Mouse (Mus musculus) lung, embryonic 16.5 days (tissue): ENCODE results near the gene Card19. TPM values are rescaled to one million over a fixed set of nuclear protein-coding genes. Genes with fewer than 3 reads are reported as not detected.
A peak's percentile ranks its signal among the peaks of the same experiment; 100 is the strongest.

ENCODE experiments used
- ATAC-seq: fragments of 200-750 bp; cut with Nextera tagmentation; 2 replicates; pipeline ENCODE4 v1.8.0; 2017; ENCODE audit warnings: low read depth, mild to moderate bottlenecking, moderate library complexity
- H3K27ac ChIP-seq: fragments of 300-500 bp; sonication (generic); 2 replicates; pipeline ENCODE4 v1.5.1; 2014; ENCODE audit warnings: mild to moderate bottlenecking, control low read depth, low read length
- H3K27me3 ChIP-seq: fragments of 300-500 bp; sonication (generic); 2 replicates; pipeline ENCODE4 v1.6.1; 2014; ENCODE audit warnings: low read depth, low read length, mixed read lengths; ENCODE audit not compliant: control insufficient read depth, insufficient read depth
- H3K36me3 ChIP-seq: fragments of 300-500 bp; sonication (generic); 2 replicates; pipeline ENCODE4 v1.6.1; 2014; ENCODE audit warnings: low read length; ENCODE audit not compliant: control insufficient read depth, insufficient read depth
- H3K4me1 ChIP-seq: fragments of 300-500 bp; sonication (generic); replicated peaks from 2 replicates; pipeline ENCODE4 v1.6.1; 2014; ENCODE audit warnings: low read length, mixed read lengths; ENCODE audit not compliant: control insufficient read depth, insufficient read depth
- H3K4me2 ChIP-seq: fragments of 300-500 bp; sonication (generic); 2 replicates; pipeline ENCODE4 v1.6.1; 2014; ENCODE audit warnings: low read depth, low read length, control low read depth
- H3K4me3 ChIP-seq: fragments of 300-500 bp; sonication (generic); 2 replicates; pipeline ENCODE4 v1.5.1; 2014; ENCODE audit warnings: mild to moderate bottlenecking, low read length, control low read depth
- H3K9ac ChIP-seq: fragments of 300-500 bp; sonication (generic); 2 replicates; pipeline ENCODE4 v1.6.1; 2014; ENCODE audit warnings: low read length, control low read depth
- H3K9me3 ChIP-seq: fragments of 300-500 bp; sonication (generic); 2 replicates; pipeline ENCODE4 v1.6.1; 2016; ENCODE audit warnings: low read length; ENCODE audit not compliant: control insufficient read depth
- WGBS: fragments of 180-500 bp; shearing (Covaris S2); extraction: QIAGEN DNeasy Blood & Tissue Kit; methylation state at CpG from one replicate; pipeline ENCODE4 v1.1.7; 2014; 5-methylcytosine and 5-hydroxymethylcytosine counted together
- polyA plus RNA-seq: library from polyadenylated mRNA; unstranded; fragments of >200 nt; fragmentation: Nextera tagmentation; extraction: Ambion mirVana; gene quantifications from 2 replicates; pipeline ENCODE4 v1.2.1, GENCODE M21; 2015

Gene Card19
- polyA plus RNA-seq, 1 experiment from 2014 or later: 57.1 TPM

DNA sequence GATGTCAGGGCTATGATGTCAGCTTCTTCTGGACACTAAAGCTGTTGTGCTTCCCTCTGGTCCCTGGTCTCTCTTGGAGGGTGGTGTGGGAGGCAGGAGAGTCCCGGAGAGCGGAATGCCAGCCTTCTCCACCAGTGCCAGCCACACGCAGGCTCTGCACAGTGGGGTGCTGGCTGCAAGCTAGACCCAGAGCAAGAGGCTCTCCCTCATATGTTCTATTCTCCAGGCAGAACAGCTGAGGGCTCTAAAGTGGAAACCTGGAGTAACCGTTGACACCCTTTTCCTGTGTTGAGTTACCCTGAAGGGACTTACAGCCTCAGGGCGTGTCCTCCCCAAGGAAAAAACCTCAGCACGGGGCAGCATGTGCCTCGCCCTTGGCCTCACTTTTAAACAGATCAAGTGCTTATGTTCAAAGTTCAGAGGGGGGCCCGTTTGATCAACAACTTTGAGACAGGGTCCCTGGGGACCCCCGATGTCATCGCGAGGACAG lies 29.0 kb downstream of the Card19 start:
- WGBS: 18% methylated on average over 11 of the region's 11 CpGs
- Histone ChIP-seq H3K27me3 (no peaks in the 10 kb centered on the region), H3K36me3 (no peaks in the 10 kb centered on the region), H3K9ac (peak overlapping the region; percentile 67), H3K4me3 (peak overlapping the region; percentile 84), H3K4me1 (peaks cover 22% of the 10 kb centered on the region), H3K9me3 (no peaks in the 10 kb centered on the region), H3K27ac (peak overlapping the region; percentile 77), H3K4me2 (peak overlapping the region; percentile 99)
- ATAC-seq: peak; percentile 49

DNA sequence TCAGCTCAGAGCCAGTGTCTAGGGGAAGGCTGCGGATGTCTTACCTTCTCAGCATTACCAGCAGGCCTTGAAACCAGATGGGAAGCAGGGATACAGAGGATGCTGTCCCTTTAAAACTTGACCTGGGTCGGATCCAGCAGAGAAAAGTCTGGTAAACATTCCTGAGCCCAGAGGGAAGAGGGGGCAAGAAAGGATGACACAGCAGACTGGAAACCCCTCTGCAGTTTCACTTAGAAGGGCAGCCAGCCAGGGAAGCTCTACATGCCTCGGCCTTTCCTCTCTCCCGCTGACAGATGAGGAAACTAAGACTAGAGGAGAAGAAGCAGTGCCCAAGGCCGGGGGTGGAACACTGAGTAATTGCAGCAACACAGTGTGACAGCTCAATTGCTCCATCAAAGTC lies 32.2 kb downstream of the Card19 start:
- Histone ChIP-seq H3K4me2 (no peak overlapping the region), H3K27ac (no peak overlapping the region), H3K36me3 (no peaks in the 10 kb centered on the region), H3K9ac (no peak overlapping the region), H3K4me3 (no peak overlapping the region), H3K9me3 (no peaks in the 10 kb centered on the region), H3K4me1 (peaks cover 22% of the 10 kb centered on the region), H3K27me3 (no peaks in the 10 kb centered on the region)
- 34% methylated on average over 5 of the region's 5 CpGs for whole genome bisulfite sequencing
- ATAC-seq: no peak

DNA sequence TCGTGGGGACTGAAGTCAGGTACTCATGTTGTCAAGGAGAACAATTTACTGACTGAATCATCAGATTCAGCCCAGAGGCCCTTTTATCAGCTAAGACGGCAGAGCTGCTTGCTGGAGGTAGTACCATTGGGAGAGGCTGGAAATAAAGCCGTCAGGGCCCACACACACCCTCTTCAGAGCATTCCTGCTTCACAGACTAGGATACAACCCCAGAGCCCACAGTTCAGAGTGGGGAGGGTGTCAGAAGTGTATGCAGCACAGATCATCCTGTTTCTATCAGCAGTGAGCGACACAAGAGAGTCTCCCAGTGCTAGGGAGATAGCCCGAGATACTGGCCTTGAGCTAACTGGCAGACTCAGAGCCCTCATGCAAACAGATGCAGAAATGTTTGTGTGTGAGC lies 32.7 kb downstream of the Card19 start:
- H3K27me3 ChIP-seq: no peaks in the 10 kb centered on the region
- peaks cover 19% of the 10 kb centered on the region for H3K4me1 ChIP-seq
- H3K36me3 ChIP-seq: no peaks in the 10 kb centered on the region

DNA sequence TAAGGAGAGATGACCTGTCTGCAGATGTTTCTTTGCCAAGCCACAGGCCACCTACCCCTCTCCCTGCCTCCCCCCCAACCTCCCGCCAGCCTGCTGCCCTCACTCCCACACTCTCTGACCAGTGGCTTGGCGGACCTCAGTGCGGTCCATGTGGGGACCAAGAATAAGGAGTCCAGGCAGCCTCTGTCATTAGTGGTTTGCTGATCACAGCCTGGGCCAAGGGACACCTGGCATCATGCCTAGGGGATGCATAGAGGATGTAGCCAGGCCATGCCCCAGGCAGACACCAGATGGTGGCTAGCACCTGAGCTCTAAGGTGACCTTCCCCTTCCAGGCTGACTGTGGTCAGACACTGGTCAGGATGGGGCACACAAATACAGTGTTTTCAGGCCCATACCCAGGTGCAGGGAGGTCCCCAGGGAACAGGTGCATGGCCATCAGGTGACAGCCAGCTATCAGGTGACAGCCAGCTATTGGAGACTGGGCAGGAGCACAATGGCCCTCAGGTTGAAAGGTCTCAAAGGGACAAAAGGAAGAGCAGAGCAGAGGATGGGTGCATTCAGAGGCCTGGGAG lies 34.3 kb downstream of the Card19 start:
- no peak overlapping the region for H3K4me2 ChIP-seq
- H3K9me3 ChIP-seq: no peaks in the 10 kb centered on the region
- WGBS: 86% methylated on average over 3 of the region's 3 CpGs
- no peak for ATAC-seq
- H3K4me3 ChIP-seq: no peak overlapping the region
- no peaks in the 10 kb centered on the region for H3K27me3 ChIP-seq
- no peaks in the 10 kb centered on the region for H3K36me3 ChIP-seq
- peaks cover 9% of the 10 kb centered on the region for H3K4me1 ChIP-seq
- H3K27ac ChIP-seq: no peak overlapping the region
- no peak overlapping the region for H3K9ac ChIP-seq

More for the DNA sequence above, 32.7 kb downstream of the Card19 start:
- Histone ChIP-seq H3K4me2 (no peak overlapping the region), H3K4me3 (no peak overlapping the region), H3K9me3 (no peaks in the 10 kb centered on the region), H3K27ac (no peak overlapping the region), H3K9ac (no peak overlapping the region)
- no peak for ATAC-seq
- 48% methylated on average over 5 of the region's 5 CpGs for WGBS

DNA sequence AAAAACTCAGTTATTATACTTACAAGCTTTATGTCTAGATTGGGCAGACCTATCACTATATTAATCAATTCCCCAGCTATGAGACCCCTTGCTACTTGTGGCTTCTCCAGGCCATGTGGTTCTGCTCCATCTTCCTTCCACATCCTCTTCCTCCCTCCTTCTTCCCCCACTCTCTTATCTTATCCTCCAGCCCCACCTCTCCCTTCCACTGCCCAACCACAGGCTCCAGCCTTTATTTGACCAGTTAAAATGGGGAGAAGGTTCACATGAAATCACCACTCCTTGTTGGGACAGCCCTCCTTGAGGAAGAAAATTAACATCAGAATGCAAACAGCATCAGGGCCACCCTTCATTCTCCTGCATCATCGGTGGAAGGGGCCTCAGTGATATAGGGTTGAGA lies 35.1 kb downstream of the Card19 start:
- no peak overlapping the region for H3K4me3 ChIP-seq
- no peak overlapping the region for H3K27ac ChIP-seq
- WGBS: 50% methylated on average over 1 of the region's 1 CpGs
- no peak overlapping the region for H3K4me2 ChIP-seq
- no peaks in the 10 kb centered on the region for H3K27me3 ChIP-seq
- no peak for ATAC-seq
- H3K9me3 ChIP-seq: no peaks in the 10 kb centered on the region
- no peak overlapping the region for H3K9ac ChIP-seq
- H3K4me1 ChIP-seq: peaks cover 8% of the 10 kb centered on the region
- no peaks in the 10 kb centered on the region for H3K36me3 ChIP-seq

DNA sequence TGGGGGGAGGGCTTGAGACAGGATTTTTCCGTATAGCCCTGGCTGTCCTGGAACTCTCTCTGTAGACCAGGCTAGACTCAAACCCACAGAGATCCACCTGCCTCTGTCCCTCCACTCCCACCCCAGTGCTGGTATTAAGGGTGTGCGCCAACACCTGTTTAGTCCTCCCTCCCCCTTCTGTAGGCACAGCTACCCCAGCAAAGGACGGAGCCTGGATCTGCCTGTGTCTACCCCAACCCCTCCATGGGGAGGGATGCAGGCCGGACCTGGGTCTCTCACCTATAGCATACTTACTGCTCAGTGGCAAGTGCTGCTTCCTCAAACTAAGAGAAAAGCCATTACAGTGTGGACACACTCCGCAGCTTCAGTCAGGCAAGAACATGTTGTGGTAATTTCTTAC lies 35.6 kb downstream of the Card19 start:
- Histone ChIP-seq H3K4me2 (no peak overlapping the region), H3K4me3 (no peak overlapping the region), H3K4me1 (peaks cover 8% of the 10 kb centered on the region), H3K36me3 (no peaks in the 10 kb centered on the region), H3K27me3 (no peaks in the 10 kb centered on the region), H3K9ac (no peak overlapping the region), H3K9me3 (no peaks in the 10 kb centered on the region), H3K27ac (no peak overlapping the region)
- ATAC-seq: no peak
- 80% methylated on average over 5 of the region's 5 CpGs for WGBS

DNA sequence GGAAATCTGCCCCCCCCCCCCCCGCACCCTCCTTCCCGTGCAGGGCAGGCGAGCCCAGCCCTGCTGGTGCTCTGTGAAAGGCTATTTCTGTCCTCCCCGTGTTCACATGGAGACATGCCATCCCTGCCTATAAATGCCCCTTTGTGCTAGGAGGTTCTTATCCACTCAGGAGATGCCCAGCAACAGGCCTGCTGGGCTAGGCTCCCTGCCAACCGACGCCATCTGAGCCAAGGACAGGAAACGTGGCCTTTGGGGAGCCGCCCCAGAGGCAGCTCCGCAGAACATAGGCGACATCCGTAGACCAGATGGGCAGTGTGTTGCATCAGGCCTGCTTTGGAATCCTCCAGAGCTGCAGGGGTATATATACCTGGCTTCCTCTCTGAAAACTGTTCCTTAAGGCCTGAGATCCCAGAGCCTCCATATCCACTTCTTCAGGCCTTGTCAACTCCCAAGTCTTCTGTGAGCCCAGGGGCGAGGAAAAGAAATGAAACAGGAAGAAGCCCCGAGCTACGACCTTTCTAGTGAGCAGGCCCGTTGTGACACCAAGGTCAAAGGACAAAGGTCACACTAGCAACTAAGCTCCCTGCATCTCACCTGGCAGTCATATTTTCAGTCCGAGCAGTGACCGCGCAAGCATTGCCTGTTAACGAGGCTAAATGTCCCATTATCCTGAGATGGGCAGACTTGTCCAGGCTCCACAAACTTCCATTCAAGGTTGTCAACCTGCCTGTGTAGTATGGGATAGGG lies 36.8 kb downstream of the Card19 start:
- Histone ChIP-seq H3K4me2 (no peak overlapping the region), H3K9me3 (no peaks in the 10 kb centered on the region), H3K4me1 (peaks cover 8% of the 10 kb centered on the region), H3K36me3 (no peaks in the 10 kb centered on the region), H3K27ac (peak overlapping the region; percentile 63), H3K27me3 (no peaks in the 10 kb centered on the region), H3K9ac (peak overlapping the region; percentile 28), H3K4me3 (no peak overlapping the region)
- 53% methylated on average over 19 of the region's 19 CpGs for WGBS
- peak; percentile 84 for ATAC-seq

DNA sequence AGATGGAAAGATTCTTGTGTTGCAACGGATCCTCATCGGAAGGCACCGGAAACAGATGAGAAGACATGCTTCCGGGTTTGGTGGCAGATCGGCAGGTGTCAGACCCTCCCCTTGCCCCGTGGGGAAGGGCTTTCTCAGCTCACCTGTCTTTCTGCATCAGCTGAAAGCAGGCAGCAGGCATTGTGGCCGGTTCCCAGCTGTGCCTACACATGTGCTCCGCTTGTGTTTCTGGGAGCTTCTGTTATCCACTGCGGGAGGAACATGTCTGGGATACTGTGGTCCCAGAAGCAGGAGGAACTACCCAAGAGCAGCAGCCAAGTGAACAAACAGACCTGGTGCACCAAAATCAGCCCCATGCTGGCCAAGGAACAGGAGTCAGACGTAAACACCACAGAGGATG lies 40.3 kb downstream of the Card19 start:
- no peaks in the 10 kb centered on the region for H3K36me3 ChIP-seq
- WGBS: 74% methylated on average over 10 of the region's 10 CpGs
- no peak for ATAC-seq
- H3K27ac ChIP-seq: no peak overlapping the region
- no peaks in the 10 kb centered on the region for H3K9me3 ChIP-seq
- no peak overlapping the region for H3K9ac ChIP-seq
- H3K4me1 ChIP-seq: peaks cover 8% of the 10 kb centered on the region
- no peaks in the 10 kb centered on the region for H3K27me3 ChIP-seq
- H3K4me2 ChIP-seq: no peak overlapping the region
- H3K4me3 ChIP-seq: no peak overlapping the region

DNA sequence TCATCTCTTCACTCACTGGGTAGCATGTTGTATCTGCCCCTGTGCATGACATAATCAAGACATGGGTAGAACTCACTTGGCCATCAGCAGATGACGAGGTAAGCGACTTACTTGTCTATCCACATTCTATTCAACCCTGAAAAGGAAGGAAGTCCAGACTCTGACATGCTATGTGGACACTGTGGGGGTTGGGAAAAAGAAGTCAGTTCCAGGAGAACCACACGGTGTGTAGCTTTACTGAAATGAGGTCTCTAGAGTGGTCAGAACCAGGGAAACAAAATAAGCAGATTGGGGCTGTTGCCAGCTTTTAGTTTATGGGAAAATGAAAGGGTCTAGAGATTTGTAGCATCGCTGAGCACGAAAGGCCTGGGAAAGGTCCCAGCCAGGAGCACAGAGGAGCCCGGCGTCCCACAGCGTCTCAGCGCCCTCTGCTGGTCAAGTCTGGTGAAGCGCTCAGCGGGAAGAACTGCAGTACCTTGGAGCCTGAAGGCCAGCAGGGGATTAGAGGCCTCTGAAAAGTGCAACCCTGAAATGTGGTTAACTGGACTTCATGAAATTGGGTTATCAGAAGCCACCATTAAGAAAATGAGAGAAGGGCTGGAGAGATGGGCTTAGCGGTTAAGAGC lies 42.8 kb downstream of the Card19 start:
- no peak overlapping the region for H3K4me3 ChIP-seq
- H3K9me3 ChIP-seq: no peaks in the 10 kb centered on the region
- peak; percentile 87 for ATAC-seq
- H3K4me2 ChIP-seq: no peak overlapping the region
- no peak overlapping the region for H3K9ac ChIP-seq
- no peak overlapping the region for H3K27ac ChIP-seq
- no peaks in the 10 kb centered on the region for H3K27me3 ChIP-seq
- H3K36me3 ChIP-seq: no peaks in the 10 kb centered on the region
- H3K4me1 ChIP-seq: no peaks in the 10 kb centered on the region
- 3% methylated on average over 12 of the region's 12 CpGs for WGBS
